9 mouse cellular contexts compared by ENCODE assay signal in the genomic region with DNA sequence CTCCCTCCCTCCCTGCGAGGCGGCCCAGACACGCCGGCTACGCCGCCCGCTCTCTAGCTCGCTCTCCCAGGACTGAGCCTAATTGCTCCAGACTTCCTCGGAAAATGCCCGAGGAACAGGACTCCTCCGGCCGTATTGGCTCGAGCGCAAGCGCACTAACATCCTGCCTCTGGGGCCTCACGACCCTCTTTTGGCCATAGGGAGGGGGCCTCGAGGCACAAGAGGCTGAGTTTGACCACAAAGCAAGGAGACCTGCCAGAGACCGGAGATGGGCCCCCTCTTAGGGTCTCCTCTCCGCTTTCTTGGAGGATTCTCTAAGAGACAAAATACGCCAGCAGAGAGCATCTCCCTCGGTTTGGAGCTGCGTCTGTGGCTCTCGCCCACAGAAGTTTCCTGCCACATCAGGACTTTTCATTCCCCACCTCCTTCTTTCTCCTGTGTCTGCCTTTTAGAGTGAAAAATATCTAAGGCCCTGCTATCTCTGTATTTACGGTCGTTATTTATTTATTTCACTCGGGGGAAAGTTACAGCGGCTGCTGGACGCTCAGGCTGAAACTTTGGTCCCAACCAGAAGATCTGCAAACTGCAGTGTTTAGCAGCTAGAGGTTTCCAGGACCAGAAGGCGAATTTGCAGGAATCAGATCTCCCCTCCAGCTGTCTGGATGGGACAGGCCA. TPM values are rescaled to one million over a fixed set of nuclear protein-coding genes. Genes with fewer than 3 reads are reported as not detected.
DNase-seq lines count a peak whose midpoint lies in the region; ATAC-seq and TF ChIP-seq lines count a peak whose summit lies in the region.
"Had no signal": no experiment of that assay in that cellular context is flagged by ENCODE, and none has a peak within 500 bp of the region (broad histone marks: within the 10 kb centered on the region; RNA-seq: fewer than 3 reads in every experiment).

No protein-coding gene starts in this region.

- peak; percentile 93 for ATAC-seq in hindbrain, embryonic 13.5 days (ENCODE audit: low FRiP score)
- ATAC-seq in megakaryocyte progenitor cell, adult 5-6 weeks (replicated peaks; ENCODE audit: poor library complexity), result 0 out of 2 replicates have a peak, but pooled peaks have one; percentile 9

- no peak for TF ChIP-seq POLR2A in bone marrow macrophage, adult 2 months (IDR thresholded peaks at IDR 0.05; ENCODE audit: borderline replicate concordance, low read depth, low read length)
- peak; percentile 73 for TF ChIP-seq POLR2A in small intestine, adult 2 months (IDR thresholded peaks at IDR 0.05; ENCODE audit: low read depth, low read length)

- H3K4me1 ChIP-seq in E14TG2a.4 (replicated peaks; ENCODE audit: low read depth, low read length), result peaks cover 11% of the 10 kb centered on the region; the same call in 1 of the 2 replicates
- peaks cover 2% of the 10 kb centered on the region; the same call in 1 of the 2 replicates for H3K4me1 ChIP-seq in bone marrow macrophage, adult 2 months (ENCODE audit: control insufficient read depth, insufficient read depth, low read length)
- H3K4me1 ChIP-seq in hindbrain, embryonic 13.5 days (replicated peaks), result peaks cover 38% of the 10 kb centered on the region
- H3K4me1 ChIP-seq in small intestine, adult 2 months (ENCODE audit: control insufficient read depth, insufficient read depth, insufficient read length, low read length), result peaks cover 4% of the 10 kb centered on the region; the same call in 1 of the 2 replicates

- DNase-seq in gastrocnemius, adult 18-20 months (ENCODE audit: low spot score), result peak; percentile 76
- DNase-seq in left cerebral cortex, postnatal 14 days (ENCODE audit: low spot score in 2 of 2), result peak; percentile 58
- DNase-seq in MN1 (ENCODE audit: low spot score), result no peak

- H3K27me3 ChIP-seq in E14TG2a.4 (ENCODE audit: insufficient read depth, low read length), result peaks cover 55% of the 10 kb centered on the region
- H3K27me3 ChIP-seq in hindbrain, embryonic 13.5 days, result peaks cover 35% of the 10 kb centered on the region
- peaks cover 11% of the 10 kb centered on the region for H3K27me3 ChIP-seq in small intestine, adult 2 months (ENCODE audit: control insufficient read depth, insufficient read depth, low read length)

- TF ChIP-seq CTCF in E14TG2a.4 (conservative IDR thresholded peaks at IDR 0.05; ENCODE audit: low read length), result no peak
- no peak for TF ChIP-seq CTCF in bone marrow macrophage, adult 2 months (IDR thresholded peaks at IDR 0.05; ENCODE audit: low read depth, low read length)
- TF ChIP-seq CTCF in small intestine, adult 2 months (IDR thresholded peaks at IDR 0.05; ENCODE audit: extremely low read depth, insufficient read length, insufficient replicate concordance, low read depth, low read length), result no peak

- peak overlapping the region; percentile 99 for H3K4me2 ChIP-seq in hindbrain, embryonic 13.5 days

- WGBS in hindbrain, embryonic 13.5 days, result under 1% methylated on average over 28 of the region's 29 CpGs
- 3% methylated on average over 29 of the region's 29 CpGs for WGBS in small intestine, adult 2 months

- H3K27ac ChIP-seq in bone marrow macrophage, adult 2 months (ENCODE audit: insufficient read depth, low read depth, low read length), result no peak overlapping the region
- peak overlapping the region; percentile 74; the same call in 1 of the 2 replicates for H3K27ac ChIP-seq in hindbrain, embryonic 13.5 days
- H3K27ac ChIP-seq in small intestine, adult 2 months (ENCODE audit: insufficient read depth, low read depth, low read length), result no peak overlapping the region; the same call in 1 of the 2 replicates

- H3K36me3 ChIP-seq in E14TG2a.4 (ENCODE audit: insufficient read depth, low read length), result no peaks in the 10 kb centered on the region
- no peaks in the 10 kb centered on the region for H3K36me3 ChIP-seq in hindbrain, embryonic 13.5 days
- H3K36me3 ChIP-seq in small intestine, adult 2 months (ENCODE audit: control insufficient read depth, insufficient read depth, low read length), result no peaks in the 10 kb centered on the region

- H3K9me3 ChIP-seq in E14TG2a.4 (ENCODE audit: low read length), result no peaks in the 10 kb centered on the region
- H3K9me3 ChIP-seq in hindbrain, embryonic 13.5 days, result no peaks in the 10 kb centered on the region

- peak overlapping the region; percentile 70 for H3K9ac ChIP-seq in hindbrain, embryonic 13.5 days

- H3K4me3 ChIP-seq in E14TG2a.4 (replicated peaks; ENCODE audit: low read length), result peak overlapping the region; percentile 79
- H3K4me3 ChIP-seq in bone marrow macrophage, adult 2 months (ENCODE audit: insufficient read depth, low read length), result peak overlapping the region; percentile 20; the same call in 1 of the 2 replicates
- peak overlapping the region; percentile 58 for H3K4me3 ChIP-seq in hindbrain, embryonic 13.5 days
- H3K4me3 ChIP-seq in small intestine, adult 2 months (ENCODE audit: low read depth, low read length), result peak overlapping the region; percentile 78

- intact Hi-C loops in left cerebral cortex, postnatal 14 days (cut with DNase I), result loop anchor here (5.0 to 10.0 kb wide), 3 partner anchors 111 to 237 kb away; no protein-coding TSS in a partner anchor

RNA-seq across cellular contexts. Expression of a gene that starts 0.4 kb away (rescaled TPM):
- 0.67 TPM in 1 of 2 replicates, not detected in the other for polyA plus RNA-seq in bone marrow macrophage, adult 2 months (2012; ENCODE audit: insufficient read depth, insufficient read length, missing spikeins)
- 100 to 1,000 TPM; 122 to 135 TPM for total RNA-seq in gastrocnemius, adult 18-20 months (2021)
- polyA plus RNA-seq in hindbrain, embryonic 13.5 days (2015; fragmentation: Nextera tagmentation; extraction: Ambion mirVana), result 27.5 and 28.8 TPM in 2 replicates
- 10 to 100 TPM; 50.4 to 53.3 TPM for total RNA-seq in left cerebral cortex, postnatal 14 days (2021)
- not detected in 2 replicates for total RNA-seq in megakaryocyte progenitor cell, adult 5-6 weeks (2015)
- total RNA-seq in megakaryocyte progenitor cell, adult 5-6 weeks (2017), result 0.08 TPM in 1 of 2 replicates, not detected in the other
- polyA plus RNA-seq in small intestine, adult 2 months (2012; rRNA removed), result 10.2 and 11.2 TPM in 2 replicates
- total RNA-seq: neutrophil, adult 5-6 weeks had no signal

Comparison
In these comparisons a context has a peak if more than half of its experiments do, and no peak if none do; other contexts are left out.
1. H3K4me3 ChIP-seq: peak in every context shown above with its lines; median percentile 79 in E14TG2a.4; 78 in small intestine, adult 2 months; 58 in hindbrain, embryonic 13.5 days; 20 in bone marrow macrophage, adult 2 months.
2. RNA of a gene that starts 0.4 kb away (total RNA-seq): 122 to 135 TPM in gastrocnemius, adult 18-20 months and 50.4 to 53.3 TPM in left cerebral cortex, postnatal 14 days; 0.08 TPM in megakaryocyte progenitor cell, adult 5-6 weeks; every median in the first group is over 10 times any median in the second.